Mouse (Mus musculus): Measurements from ENCODE around the gene Olfr601. TPM values are rescaled to one million over a fixed set of nuclear protein-coding genes. Genes with fewer than 3 reads are reported as not detected.
"Not testable (repeated sequence)": the region's sequence is repeated elsewhere in the genome, so short reads cannot be mapped to it uniquely, and the experiment has no call there.

The Olfr601 gene
- total RNA-seq (2021): not detected
- long read RNA-seq, experiment 1: 0 reads
- long read RNA-seq, experiment 2: 0 reads

- intact Hi-C loops (cut with DNase I): no loop called here
- DNase-seq: no peak
These were observed at the start of gene Olfr601 for GRCm38 (mm10) chr7:103362555-103362954. Gene Olfr601, minus strand, starts transcription at chr7:103362655.

- DNase-seq; intact Hi-C loops (cut with DNase I): not testable (repeated sequence)
These were observed 44.1 kb upstream of the Olfr601 start for GRCm38 (mm10) chr7:103406521-103407055.

GRCm38 (mm10) chr7:103398981-103399380, 36.5 kb upstream of the Olfr601 start:
- intact Hi-C loops (cut with DNase I): no loop called here
- no peak for DNase-seq

- DNase-seq: no peak
- intact Hi-C loops (cut with DNase I): no loop called here
These were observed 35.3 kb upstream of the Olfr601 start for GRCm38 (mm10) chr7:103397758-103398157.

GRCm38 (mm10) chr7:103386077-103386476, 23.6 kb upstream of the Olfr601 start, which contains the start of gene Olfr603:
Gene Olfr603, minus strand, starts transcription at chr7:103386177.
- intact Hi-C loops (cut with DNase I): loop anchor here (5.0 kb wide), 1 partner anchor 79 kb away; the partner anchor contains the start of gene Olfr596
- no peak for DNase-seq

- intact Hi-C loops (cut with DNase I): no loop called here
- no peak for DNase-seq
These were observed 12.9 kb downstream of the Olfr601 start, which contains the start of gene Olfr600 for GRCm38 (mm10) chr7:103349569-103349968. Gene Olfr600, minus strand, starts transcription at chr7:103349669.

GRCm38 (mm10) chr7:103335617-103336016, 26.8 kb downstream of the Olfr601 start, which contains the start of gene Olfr599:
Gene Olfr599, plus strand, starts transcription at chr7:103335917.
- intact Hi-C loops (cut with DNase I): no loop called here
- DNase-seq: no peak

- no peak for DNase-seq
- intact Hi-C loops (cut with DNase I): no loop called here
These were observed 39.2 kb downstream of the Olfr601 start, which contains the start of gene Olfr598 for GRCm38 (mm10) chr7:103323268-103323667. Gene Olfr598, plus strand, starts transcription at chr7:103323568.

GRCm38 (mm10) chr7:103316015-103316414, 46.4 kb downstream of the Olfr601 start, which contains the start of gene Olfr597:
Gene Olfr597, plus strand, starts transcription at chr7:103316315.
- intact Hi-C loops (cut with DNase I); DNase-seq: not testable (repeated sequence)

Other genes starting within 250 kb of the Olfr601 start
- not detected for gene Olfr586, start 237.0 kb downstream of the Olfr601 start, total RNA-seq (2021)
- gene Olfr588-ps1, start 221.8 kb downstream of the Olfr601 start, total RNA-seq (2021): not detected
- not detected for gene Olfr589, start 206.3 kb downstream of the Olfr601 start, total RNA-seq (2021)
- gene Olfr591, start 184.3 kb downstream of the Olfr601 start, total RNA-seq (2021): not detected
- not detected for gene Olfr592, start 177.9 kb downstream of the Olfr601 start, total RNA-seq (2021)
- gene Olfr593, start 150.8 kb downstream of the Olfr601 start, total RNA-seq (2021): not detected
- not detected for gene Olfr594, start 145.7 kb downstream of the Olfr601 start, total RNA-seq (2021)
- gene Usp17ld, start 110.2 kb downstream of the Olfr601 start, total RNA-seq (2021): not detected
- gene Olfr596, start 57.0 kb downstream of the Olfr601 start, total RNA-seq (2021): not detected
- not detected for gene Olfr597, start 46.3 kb downstream of the Olfr601 start, total RNA-seq (2021)
- not detected for gene Olfr598, start 39.1 kb downstream of the Olfr601 start, total RNA-seq (2021)
- gene Olfr599, start 26.7 kb downstream of the Olfr601 start, total RNA-seq (2021): not detected
- not detected for gene Olfr600, start 13.0 kb downstream of the Olfr601 start, total RNA-seq (2021)
- gene Olfr603, start 23.5 kb upstream of the Olfr601 start, total RNA-seq (2021): not detected
- gene Usp17lc, start 52.4 kb upstream of the Olfr601 start, total RNA-seq (2021): not detected
- gene Olfr605, start 82.8 kb upstream of the Olfr601 start, total RNA-seq (2021): not detected
- gene Olfr606, start 86.4 kb upstream of the Olfr601 start, total RNA-seq (2021): not detected
- gene Olfr607, start 101.5 kb upstream of the Olfr601 start, total RNA-seq (2021): not detected
- not detected for gene Olfr608, start 107.2 kb upstream of the Olfr601 start, total RNA-seq (2021)
- gene Olfr609, start 135.4 kb upstream of the Olfr601 start, total RNA-seq (2021): not detected
- gene Olfr610, start 149.5 kb upstream of the Olfr601 start, total RNA-seq (2021): not detected
- gene Olfr611, start 158.2 kb upstream of the Olfr601 start, total RNA-seq (2021): not detected
- not detected for gene Olfr612, start 180.1 kb upstream of the Olfr601 start, total RNA-seq (2021)
- gene Olfr613, start 185.4 kb upstream of the Olfr601 start, total RNA-seq (2021): not detected
- not detected for gene Olfr615, start 193.4 kb upstream of the Olfr601 start, total RNA-seq (2021)
- not detected for gene Olfr616, start 206.5 kb upstream of the Olfr601 start, total RNA-seq (2021)
- not detected for gene Olfr617, start 210.4 kb upstream of the Olfr601 start, total RNA-seq (2021)
- gene Olfr618, start 227.4 kb upstream of the Olfr601 start, total RNA-seq (2021): not detected
- not detected for gene Olfr619, start 237.9 kb upstream of the Olfr601 start, total RNA-seq (2021)
- not detected for gene Olfr620, start 249.9 kb upstream of the Olfr601 start, total RNA-seq (2021)

All from heart, postnatal 14 days (tissue).